Mouse (Mus musculus): ENCODE data around the gene Rabgap1.

DNA sequence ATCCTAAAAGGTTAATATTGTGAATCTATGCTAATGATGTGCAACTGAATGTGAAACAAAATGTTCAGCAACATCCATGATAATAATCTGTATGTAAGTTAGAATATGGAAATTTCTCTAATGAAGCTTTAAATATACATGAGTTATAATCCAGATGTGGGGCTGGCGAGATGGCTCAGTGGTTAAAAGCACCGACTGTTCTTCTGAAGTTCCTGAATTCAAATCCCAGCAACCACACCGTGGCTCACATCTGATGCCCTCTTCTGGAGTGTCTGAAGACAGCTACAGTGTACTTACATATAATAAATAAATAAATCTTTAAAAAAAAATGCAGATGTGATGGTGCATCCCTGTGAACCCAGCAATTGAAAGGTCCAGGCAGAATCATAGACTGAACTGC, 19.4 kb upstream of the Rabgap1 start:
- TF ChIP-seq CTCF (IDR thresholded peaks at IDR 0.05) = no peak
- TF ChIP-seq EP300 (IDR thresholded peaks at IDR 0.05) = no peak

Data from lung, postnatal 0 days (tissue).